Mouse (Mus musculus) G1E (cell line): ENCODE results near the gene Xpot.

ENCODE experiments used
- CTCF ChIP-seq: IDR thresholded peaks from 2 replicates; pipeline ENCODE4 v1.5.1; 2012; ENCODE audit warnings: low read depth, low read length, inconsistent platforms, mixed read lengths
- GATA1 ChIP-seq: IDR thresholded peaks from 2 replicates; pipeline ENCODE4 v1.6.1; 2012; ENCODE audit warnings: borderline replicate concordance, low read length, inconsistent platforms, mixed read lengths
- GATA2 ChIP-seq: IDR thresholded peaks from 2 replicates; pipeline ENCODE4 v1.6.1; 2012; ENCODE audit warnings: low read depth, low read length, inconsistent platforms, borderline replicate concordance

DNA sequence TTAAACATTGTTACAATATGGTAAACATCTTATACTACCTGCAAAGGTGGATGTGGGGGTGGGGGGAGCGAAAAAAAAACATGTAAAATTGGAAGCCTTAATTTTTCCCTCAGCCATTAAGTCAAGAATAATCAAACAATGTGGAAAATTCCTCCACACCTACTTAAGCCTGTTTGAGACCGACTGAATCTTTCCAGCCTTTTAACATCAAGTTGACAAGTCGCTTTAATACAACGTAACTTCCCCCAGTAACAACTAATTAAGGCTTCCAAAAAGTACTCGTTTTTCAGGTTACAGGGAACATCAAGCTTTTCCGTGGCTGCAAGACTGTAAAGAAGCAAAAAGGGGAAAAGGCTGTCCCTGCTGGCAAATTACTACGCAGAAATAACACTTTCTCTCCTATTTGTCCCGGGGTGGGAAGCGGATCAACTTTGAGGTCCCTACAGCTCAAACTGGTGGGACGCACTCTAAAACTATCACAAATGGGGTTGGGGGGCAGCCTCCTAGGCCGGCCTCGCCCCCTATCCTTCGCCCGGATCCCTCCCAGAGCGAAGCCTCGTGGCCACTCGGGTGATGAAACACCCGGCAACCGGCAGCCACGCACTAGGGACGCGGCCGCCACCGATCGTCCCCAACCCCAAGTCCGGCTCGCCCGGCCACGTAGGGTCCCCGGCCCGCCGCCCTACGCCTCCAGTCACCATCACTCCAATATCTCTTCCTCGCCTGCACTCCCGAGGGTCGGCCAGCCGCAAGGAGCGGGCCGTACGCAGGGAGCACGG, 536 bp downstream of the Xpot start:
- TF ChIP-seq CTCF (no peak), GATA1 (no peak), GATA2 (no peak)
